Mouse (Mus musculus) left cerebral cortex, postnatal 4 days (tissue): ENCODE measurements around the gene Fbln2. TPM values are rescaled to one million over a fixed set of nuclear protein-coding genes. Genes with fewer than 3 reads are reported as not detected.
A peak's percentile ranks its signal among the peaks of the same experiment; 100 is the strongest.

Experiments
- DNase-seq: peaks from one replicate; pipeline ENCODE4 v3.0.0-alpha.2; 2022
- intact Hi-C: fragments of 180-260 bp; cut with DNase I; formaldehyde crosslinking; loops from one replicate; pipeline ENCODE4 v1.15.1; 2025
- total RNA-seq, 2 experiments: library from RNA; stranded (reverse); gene quantifications; 2 replicates each; pipeline ENCODE4 v1.2.3; 2021

Gene Fbln2
- total RNA-seq, 2 experiments from 2014 or later, result 15.3 to 17.5 TPM

DNA sequence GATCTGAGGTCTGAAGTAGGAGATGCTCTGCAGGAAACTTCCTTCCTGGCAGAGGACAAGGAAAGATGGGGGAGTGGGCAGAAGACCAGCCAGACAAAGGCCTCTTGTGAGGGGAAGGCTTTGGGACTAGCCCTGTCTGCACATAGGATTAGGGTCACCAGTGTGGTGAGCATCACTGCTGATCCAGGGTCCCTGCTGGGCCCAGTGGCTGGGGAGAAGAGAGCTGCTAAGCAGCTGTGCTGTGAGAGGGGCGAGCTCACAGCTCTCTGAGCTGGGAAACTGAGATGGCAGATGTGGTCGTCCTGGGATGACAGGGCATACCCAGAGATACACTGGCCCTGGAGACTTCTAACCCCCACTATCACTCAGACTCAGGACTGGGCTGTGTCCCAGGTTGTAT, 20.8 kb upstream of the Fbln2 start:
- DNase-seq, result no peak
- intact Hi-C loops, result no loop called here

DNA sequence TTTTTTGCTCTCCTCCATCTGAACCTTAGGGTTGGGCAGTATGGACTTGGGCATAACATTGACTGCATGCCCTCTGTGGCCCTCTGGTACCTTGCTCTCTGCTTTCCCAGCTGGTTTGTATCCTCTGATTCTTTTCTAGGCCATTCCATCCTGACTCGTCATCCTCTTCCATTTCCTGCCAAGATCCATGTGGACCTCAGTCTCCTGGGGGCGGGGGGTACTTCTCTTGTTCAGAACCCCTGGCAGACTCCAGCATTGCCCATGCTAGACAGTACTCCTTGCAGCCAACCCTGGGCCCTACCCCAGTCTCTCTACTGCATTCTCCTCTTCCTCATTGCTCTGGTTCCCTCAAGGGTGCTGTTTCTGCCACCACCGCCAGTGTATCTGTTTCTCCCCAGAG, 19.8 kb upstream of the Fbln2 start:
- intact Hi-C loops, result no loop called here
- DNase-seq, result no peak

- DNase-seq, result no peak
- intact Hi-C loops, result no loop called here
Observed at GRCm38 (mm10) chr6:91192851-91193545, 19.3 kb upstream of the Fbln2 start.

GRCm38 (mm10) chr6:91198456-91198855, 13.8 kb upstream of the Fbln2 start:
- intact Hi-C loops, result no loop called here
- no peak for DNase-seq

DNA sequence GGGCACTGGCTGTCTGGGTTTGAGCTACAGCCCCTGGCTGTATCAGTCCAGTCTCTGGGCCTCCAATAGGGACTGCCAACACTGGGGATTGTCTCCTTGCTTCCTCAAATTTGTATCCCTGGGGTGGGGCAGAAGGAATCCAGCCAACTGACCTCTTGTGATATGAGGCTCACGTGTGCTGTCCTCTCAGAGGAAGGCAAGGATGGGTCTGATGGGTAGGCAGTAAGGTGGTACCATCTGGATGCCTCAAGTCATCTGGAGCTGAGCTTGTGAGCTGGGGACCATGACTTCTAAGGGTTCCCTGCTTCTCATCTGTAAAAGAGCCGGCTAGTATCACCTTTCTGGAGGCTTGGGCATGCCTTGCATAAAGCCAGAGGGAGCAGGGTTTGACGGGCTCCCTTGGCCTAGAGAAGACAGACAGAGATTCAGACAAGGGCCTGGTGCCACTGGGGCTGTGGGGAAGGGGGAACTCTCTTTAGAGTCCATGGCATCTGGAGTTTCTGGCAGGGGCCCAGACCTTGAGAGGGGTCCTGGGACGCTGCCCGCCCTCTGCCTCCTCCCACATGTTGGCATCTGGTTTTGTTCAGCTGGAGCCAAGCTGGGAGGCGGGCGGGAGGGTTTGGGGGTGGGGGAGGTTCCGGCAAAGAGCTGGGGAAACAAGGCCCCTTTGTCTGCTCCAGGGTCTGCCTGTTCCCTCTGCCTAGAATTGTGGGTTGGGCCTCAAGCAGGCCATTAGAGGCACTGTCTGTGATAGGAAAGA, 11.6 kb upstream of the Fbln2 start:
- intact Hi-C loops, result no loop called here
- peak; percentile 90 for DNase-seq

DNA sequence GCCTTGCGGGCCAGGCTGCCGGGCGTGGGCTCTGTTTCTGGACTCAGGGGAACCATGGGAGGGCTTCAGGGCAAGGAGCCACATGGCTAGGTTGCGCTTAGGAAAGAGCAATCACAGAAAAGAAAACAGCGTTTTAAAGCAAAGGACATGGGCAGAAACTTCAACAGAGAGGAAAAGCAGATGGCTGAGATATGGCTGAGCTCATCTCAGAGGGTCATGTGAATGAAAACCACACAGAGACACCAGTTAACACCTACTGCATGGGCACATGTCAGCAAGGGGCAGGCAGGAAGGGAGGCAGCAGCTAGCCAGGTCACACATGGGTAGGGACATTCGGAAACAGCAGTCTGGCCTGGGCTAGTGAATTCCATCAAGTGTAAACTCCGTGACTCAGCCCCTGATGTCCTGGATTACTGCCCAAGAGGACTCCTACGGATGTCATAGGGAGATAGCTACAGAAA, 10.3 kb upstream of the Fbln2 start:
- intact Hi-C loops, result no loop called here
- DNase-seq, result peak; percentile 45

DNA sequence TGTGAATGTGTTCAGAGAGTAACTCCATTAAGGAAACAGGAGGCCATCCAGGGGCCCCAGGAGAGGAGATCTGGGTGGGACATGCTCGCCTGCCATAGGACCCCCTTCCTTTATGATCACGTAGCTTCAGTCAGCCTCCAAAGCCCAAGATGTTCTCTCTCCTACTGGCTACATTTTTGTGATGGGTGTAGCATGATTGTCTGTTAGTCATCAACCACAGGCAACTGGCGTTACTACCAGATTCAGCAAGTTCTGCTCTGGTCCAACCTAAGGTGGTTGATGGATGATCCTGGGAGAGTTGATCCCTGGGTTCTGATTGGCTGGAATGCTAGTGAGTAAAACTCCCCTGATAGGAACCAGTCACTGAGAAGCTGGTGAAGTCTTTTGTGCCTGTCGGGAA, 9.7 kb upstream of the Fbln2 start:
- intact Hi-C loops, result no loop called here
- DNase-seq, result no peak

DNA sequence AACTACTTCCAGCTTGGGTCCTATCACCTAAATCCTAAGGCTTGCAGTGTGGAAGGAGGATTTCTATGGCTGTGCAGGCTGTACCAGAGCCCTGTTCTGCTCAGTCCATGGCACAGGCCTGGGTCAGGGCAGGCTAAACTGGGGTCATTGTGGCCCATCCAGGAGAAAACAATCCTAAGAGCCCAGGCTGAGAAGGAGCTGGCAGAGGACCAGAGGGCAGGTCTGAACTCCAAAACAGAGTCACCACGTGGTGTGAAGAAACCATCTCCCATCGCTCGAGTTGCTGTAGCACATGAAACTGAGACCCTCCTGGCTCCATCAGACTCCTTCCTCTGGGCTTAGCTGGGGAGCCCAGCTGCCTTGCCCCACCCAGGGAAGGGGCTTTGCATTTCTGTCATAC, 6.9 kb upstream of the Fbln2 start:
- intact Hi-C loops, result no loop called here
- DNase-seq, result no peak

DNA sequence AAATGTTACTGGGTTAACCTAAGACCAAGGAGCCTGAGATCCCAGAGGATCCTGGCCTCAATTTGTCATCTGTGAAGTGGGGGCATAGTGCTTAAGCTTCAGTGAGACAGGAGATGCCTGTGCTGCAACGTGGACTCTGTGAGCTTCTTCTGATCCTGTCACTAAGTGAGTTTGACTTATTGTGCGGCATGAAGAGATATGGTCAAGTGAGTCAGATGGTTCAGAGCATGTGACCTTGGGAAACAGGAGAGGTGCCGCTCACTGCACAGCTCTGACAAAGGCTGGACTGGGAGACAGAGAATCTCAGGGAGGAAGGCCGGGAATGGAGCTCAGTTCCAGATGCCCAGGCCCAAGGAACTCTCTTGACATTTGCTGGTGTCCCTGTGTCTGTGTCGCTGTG, 6.5 kb upstream of the Fbln2 start:
- no peak for DNase-seq
- intact Hi-C loops, result no loop called here

DNA sequence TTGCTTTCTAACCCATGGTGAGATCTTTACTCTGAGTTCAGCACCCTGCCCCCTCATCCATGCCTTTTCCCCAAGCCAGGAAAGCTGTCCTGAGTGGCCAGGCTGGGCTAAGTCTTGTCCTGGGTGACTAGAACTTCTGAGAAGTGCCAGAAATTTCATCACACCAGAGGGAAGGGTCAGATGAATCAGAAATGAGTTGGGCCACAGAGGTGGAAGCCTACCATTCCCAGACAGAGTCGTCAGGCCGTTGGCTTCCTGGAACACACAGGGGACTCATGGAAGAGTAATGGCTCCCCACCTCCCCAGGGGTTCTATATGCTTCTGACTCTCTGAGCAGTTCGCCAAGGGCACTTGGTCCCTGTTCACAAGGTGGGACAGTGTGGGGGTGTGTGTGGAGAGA, 4.8 kb upstream of the Fbln2 start:
- DNase-seq, result no peak
- intact Hi-C loops, result no loop called here

DNA sequence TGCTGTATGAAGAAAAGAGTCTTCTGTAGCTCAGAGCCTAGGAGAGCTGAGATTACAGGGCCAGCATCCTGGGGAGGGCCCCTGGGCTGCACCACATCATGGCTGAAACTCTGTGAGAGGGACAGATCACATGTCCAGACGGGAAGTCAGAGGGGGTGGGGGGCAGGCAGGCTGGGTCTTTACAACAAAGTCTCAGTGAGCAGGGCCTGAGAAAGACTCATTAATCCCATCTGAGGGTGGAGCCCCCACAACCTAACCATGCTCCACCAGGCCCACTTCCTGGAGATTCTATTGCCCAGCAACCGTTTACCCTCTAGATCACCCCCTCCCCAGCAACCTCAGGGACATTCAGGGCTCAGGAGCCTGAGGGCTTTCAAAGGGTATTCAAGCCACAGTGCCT, 2.5 kb upstream of the Fbln2 start:
- DNase-seq, result no peak
- intact Hi-C loops, result no loop called here

DNA sequence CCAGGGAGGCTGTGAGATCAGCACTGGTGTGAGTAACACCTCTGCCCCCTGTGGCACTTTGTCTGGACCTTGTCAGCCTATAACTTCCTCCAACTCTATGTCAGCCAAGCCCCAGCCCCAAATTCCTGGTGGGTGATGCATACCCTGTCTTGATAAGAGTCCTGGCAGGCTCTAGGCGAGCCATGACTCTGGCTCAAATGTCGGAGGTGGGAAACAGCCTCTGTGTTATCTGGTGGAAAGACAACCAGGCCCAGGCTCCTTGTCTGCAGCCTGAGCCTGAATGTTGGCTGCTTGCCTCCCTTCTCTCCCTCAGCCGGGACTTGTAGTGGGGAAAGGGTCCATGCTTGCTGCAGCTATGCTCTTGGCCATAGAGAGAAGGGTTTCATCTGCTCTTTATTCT, 1.4 kb upstream of the Fbln2 start:
- intact Hi-C loops, result no loop called here
- DNase-seq, result no peak

DNA sequence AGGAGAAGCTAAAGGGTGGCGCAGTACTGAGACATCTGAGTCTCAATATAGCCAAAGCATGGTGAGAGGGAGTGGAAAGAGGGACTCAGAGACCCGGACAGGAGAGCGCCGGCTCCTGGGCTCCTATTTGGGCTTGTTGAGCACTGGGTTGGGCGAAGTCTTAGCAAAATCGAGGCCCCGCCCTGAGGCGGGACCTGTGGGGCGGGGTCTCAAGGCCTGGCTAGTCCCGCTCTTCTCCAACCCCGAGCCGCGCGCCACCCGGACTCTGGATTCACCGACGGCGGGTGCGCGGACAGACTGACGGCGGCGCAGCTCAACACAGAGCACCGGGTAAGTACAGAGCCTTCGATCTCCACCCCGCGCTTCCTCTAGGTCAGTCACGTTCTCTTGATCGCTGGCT, 316 bp downstream of the Fbln2 start:
- DNase-seq, result peak; percentile 65
- intact Hi-C loops, result no loop called here

- DNase-seq, result peak; percentile 62
- intact Hi-C loops, result no loop called here
Observed at GRCm38 (mm10) chr6:91213287-91214218, 1.3 kb downstream of the Fbln2 start.

- no peak for DNase-seq
Observed at GRCm38 (mm10) chr6:91215454-91215853, 3.2 kb downstream of the Fbln2 start.

DNA sequence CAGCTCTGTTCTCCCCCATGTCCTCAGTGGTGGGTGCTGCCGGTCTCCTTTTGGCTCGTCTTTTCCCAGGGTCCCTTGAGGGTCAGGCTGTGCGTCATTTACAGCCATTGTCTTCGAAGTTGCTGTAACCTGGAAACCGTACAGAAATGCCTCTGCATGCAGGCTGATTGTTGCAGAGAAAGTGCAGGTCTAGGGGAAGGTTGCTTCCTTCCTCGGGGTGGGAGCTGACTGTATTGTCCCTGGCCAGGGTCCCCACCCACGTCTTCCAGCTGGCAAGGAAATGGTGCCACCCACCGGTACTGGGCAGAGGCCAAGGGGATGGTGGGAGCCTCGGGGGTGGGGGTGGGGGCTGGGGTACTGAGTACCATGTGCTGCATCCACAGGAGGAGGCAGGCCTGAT, 6.2 kb downstream of the Fbln2 start:
- DNase-seq, result no peak
- intact Hi-C loops, result no loop called here

More at GRCm38 (mm10) chr6:91215454-91215853, 3.2 kb downstream of the Fbln2 start:
- intact Hi-C loops, result no loop called here

DNA sequence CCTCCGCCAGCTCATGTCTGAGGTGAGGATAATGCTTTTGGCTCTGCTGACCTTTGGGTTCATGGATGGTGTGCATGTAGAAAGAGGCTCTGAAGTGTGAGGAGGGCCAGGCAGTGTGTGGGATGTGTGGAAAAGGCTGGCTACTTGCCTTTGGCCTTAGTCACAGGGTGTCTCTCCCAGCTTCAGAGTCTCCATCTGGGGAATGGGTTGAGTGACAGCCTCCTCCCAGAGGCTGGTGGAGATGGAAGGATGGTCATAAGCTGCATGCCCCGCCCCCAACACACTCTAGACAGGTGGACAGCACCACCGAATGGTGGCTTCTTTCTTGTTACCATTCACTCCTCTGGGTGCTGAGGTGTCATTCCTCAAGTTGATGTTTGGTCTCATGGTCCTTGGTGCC, 6.6 kb downstream of the Fbln2 start:
- intact Hi-C loops, result no loop called here
- DNase-seq, result no peak

DNA sequence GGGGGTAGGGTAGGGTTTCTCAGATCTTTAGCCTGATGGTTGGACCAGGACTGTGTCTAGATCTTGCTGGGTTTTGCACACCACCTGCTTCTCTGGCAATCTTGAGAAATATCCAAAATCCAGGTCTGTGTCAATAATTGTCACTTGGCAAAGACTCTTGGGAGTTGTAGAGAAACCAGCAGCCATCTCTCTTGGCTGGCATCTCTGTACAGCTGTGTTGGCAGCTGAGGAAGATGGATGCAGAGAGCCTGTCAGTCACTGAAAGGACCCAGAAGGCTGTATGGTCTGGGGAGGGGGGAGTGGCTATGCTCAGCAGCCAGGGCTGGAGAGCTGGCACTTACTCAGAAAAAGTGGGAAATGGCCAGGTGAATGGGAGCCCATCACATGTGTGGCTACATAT, 7.8 kb downstream of the Fbln2 start:
- intact Hi-C loops, result no loop called here
- no peak for DNase-seq

DNA sequence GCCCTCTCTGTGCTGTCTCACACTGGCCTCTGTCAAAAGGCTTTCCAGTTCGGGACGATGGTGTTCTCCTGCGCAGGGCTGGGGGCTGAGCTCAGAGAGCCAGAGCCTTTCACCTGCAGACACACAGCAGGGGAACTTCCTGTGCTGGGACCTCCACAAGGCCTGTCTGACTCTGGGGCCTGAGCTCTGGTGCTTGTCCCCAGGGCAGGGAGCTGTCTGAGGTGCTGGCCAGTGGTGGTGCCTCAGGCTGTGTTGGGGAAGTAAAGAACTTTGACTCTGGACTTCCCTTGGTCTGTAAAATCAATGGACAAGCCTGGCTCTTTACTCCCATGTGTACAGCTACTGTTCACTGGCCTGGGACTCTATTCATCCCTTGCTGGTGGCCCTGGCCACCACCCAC, 8.8 kb downstream of the Fbln2 start:
- no peak for DNase-seq
- intact Hi-C loops, result no loop called here

DNA sequence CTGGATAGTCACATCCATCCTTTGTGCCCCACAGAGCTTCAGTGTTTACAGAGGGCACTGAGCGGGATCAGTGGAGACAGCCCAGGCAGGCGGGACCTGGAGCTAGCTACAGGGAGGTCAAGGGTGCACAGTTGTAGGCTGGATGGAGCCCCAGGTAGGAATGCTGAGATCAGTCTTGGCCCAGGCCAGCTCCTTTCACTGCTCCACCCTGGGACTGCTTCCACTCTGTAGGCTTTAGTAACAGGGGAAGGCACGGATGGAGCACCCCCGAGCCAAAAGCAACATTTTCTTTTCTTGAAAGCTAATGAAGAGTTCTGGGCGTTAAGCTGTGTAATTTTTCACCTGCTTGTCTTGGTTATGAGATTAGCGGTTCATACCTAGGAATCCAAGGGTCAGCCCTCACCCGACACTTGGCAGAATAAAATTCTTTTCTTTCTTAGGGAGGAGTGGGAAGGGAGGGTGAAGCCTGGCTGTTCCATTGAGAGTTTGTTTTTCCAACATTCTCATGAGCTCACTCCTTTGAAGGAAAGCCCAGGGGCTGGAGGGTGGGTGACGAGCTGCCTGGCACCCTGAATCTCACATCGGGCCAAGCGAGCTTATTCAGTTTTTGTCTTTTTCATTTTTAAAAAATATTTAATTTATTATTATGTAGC, 10.6 kb downstream of the Fbln2 start:
- no peak for DNase-seq
- intact Hi-C loops, result no loop called here

- intact Hi-C loops, result no loop called here
- DNase-seq, result no peak
Observed at GRCm38 (mm10) chr6:91224939-91225338, 12.7 kb downstream of the Fbln2 start.
